Mouse (Mus musculus) brain, embryonic 18.5 days (tissue): Measurements from ENCODE around the gene Tpsb2.

Experiments
- DNase-seq: peaks from one replicate; pipeline ENCODE4 v3.0.0-alpha.2; 2012; ENCODE audit warnings: low read depth, low spot score

Gene Tpsb2

GRCm38 (mm10) chr17:25406011-25406441 is 39.9 kb downstream of the Tpsb2 start:
- DNase-seq = no peak

- no peak for DNase-seq
Observed at GRCm38 (mm10) chr17:25407352-25407751, 41.2 kb downstream of the Tpsb2 start.

- DNase-seq = no peak
Observed at GRCm38 (mm10) chr17:25408302-25408999, 42.3 kb downstream of the Tpsb2 start.

GRCm38 (mm10) chr17:25409621-25410020 is 43.5 kb downstream of the Tpsb2 start:
- DNase-seq = no peak

- no peak for DNase-seq
Observed at GRCm38 (mm10) chr17:25410180-25410579, 44.1 kb downstream of the Tpsb2 start.

- no peak for DNase-seq
Observed at GRCm38 (mm10) chr17:25410786-25411185, 44.7 kb downstream of the Tpsb2 start.

- DNase-seq = no peak
Observed at GRCm38 (mm10) chr17:25411251-25411650, 45.1 kb downstream of the Tpsb2 start.

- DNase-seq = no peak
Observed at GRCm38 (mm10) chr17:25414209-25414608, 48.1 kb downstream of the Tpsb2 start.

- DNase-seq = no peak
Observed at GRCm38 (mm10) chr17:25414917-25415316, 48.8 kb downstream of the Tpsb2 start.

GRCm38 (mm10) chr17:25415421-25415913 is 49.4 kb downstream of the Tpsb2 start:
- no peak for DNase-seq

- DNase-seq = no peak
Observed at GRCm38 (mm10) chr17:25416219-25416618, 50.1 kb downstream of the Tpsb2 start.

- no peak for DNase-seq
Observed at GRCm38 (mm10) chr17:25417990-25418389, 51.9 kb downstream of the Tpsb2 start.
